In genomic region chr13:26519054-26519453, GRCm38 (mm10) we compare ENCODE assay signal across 15 mouse cellular contexts.
"Had no signal": no experiment of that assay in that cellular context is flagged by ENCODE, and none has a peak within 500 bp of the region (broad histone marks: within the 10 kb centered on the region; RNA-seq: fewer than 3 reads in every experiment).

No protein-coding gene starts in this region.

- H3K27ac ChIP-seq: kidney, embryonic 15.5 days; left cerebral cortex, adult 2 months; limb, embryonic 10.5 days; liver, embryonic 15.5 days; macrophage; neural tube, embryonic 12.5 days; stomach, postnatal 0 days had no signal

- DNase-seq: kidney, postnatal 14 days; lung, adult 2 months; lung, postnatal 14 days; thymus, adult 18-20 months; thymus, postnatal 14 days had no signal

- H3K4me1 ChIP-seq: kidney, embryonic 15.5 days; limb, embryonic 10.5 days; liver, embryonic 15.5 days; megakaryocyte, embryonic 14.5 days; neural tube, embryonic 12.5 days had no signal

- H3K9me3 ChIP-seq: kidney, embryonic 15.5 days; limb, embryonic 10.5 days; liver, embryonic 15.5 days; megakaryocyte, embryonic 14.5 days; neural tube, embryonic 12.5 days had no signal

- H3K36me3 ChIP-seq: kidney, embryonic 15.5 days; limb, embryonic 10.5 days; liver, embryonic 15.5 days; neural tube, embryonic 12.5 days had no signal

- H3K4me3 ChIP-seq: kidney, embryonic 15.5 days; left cerebral cortex, adult 2 months; limb, embryonic 10.5 days; liver, embryonic 15.5 days; megakaryocyte, embryonic 14.5 days; neural tube, embryonic 12.5 days had no signal

- H3K4me2 ChIP-seq: kidney, embryonic 15.5 days; liver, embryonic 11.5 days; liver, embryonic 15.5 days; midbrain, embryonic 11.5 days; neural tube, embryonic 12.5 days had no signal

- H3K9ac ChIP-seq: kidney, embryonic 15.5 days; liver, embryonic 15.5 days; neural tube, embryonic 12.5 days had no signal

- H3K27me3 ChIP-seq: kidney, embryonic 15.5 days; liver, embryonic 15.5 days; megakaryocyte, embryonic 14.5 days; neural tube, embryonic 12.5 days had no signal
